Mouse (Mus musculus) lung, adult 18-20 months (tissue): ENCODE results near the gene Ptprk.

Experiments
- DNase-seq, 2 experiments: peaks; one replicate each; pipeline ENCODE4 v3.0.0; 2022; ENCODE audit warnings: mixed read lengths in 2 of 2

The Ptprk gene

GRCm38 (mm10) chr10:28449853-28450252 lies 375.2 kb downstream of the Ptprk start:
- peak in 1 of 2 experiments; percentile 18 for DNase-seq

GRCm38 (mm10) chr10:28450642-28451041 lies 376.0 kb downstream of the Ptprk start:
- no peak for DNase-seq

GRCm38 (mm10) chr10:28458027-28458426 lies 383.4 kb downstream of the Ptprk start:
- no peak for DNase-seq

- DNase-seq, result no peak
Measured at GRCm38 (mm10) chr10:28459963-28460362, 385.3 kb downstream of the Ptprk start.

- DNase-seq, result no peak
Measured at GRCm38 (mm10) chr10:28463706-28464105, 389.1 kb downstream of the Ptprk start.

GRCm38 (mm10) chr10:28464766-28465548 lies 390.3 kb downstream of the Ptprk start:
- no peak for DNase-seq

GRCm38 (mm10) chr10:28485574-28485973 lies 411.0 kb downstream of the Ptprk start:
- peak; percentile 22 to 24 for DNase-seq

- no peak for DNase-seq
Measured at GRCm38 (mm10) chr10:28491006-28491405, 416.4 kb downstream of the Ptprk start.

GRCm38 (mm10) chr10:28492206-28492605 lies 417.6 kb downstream of the Ptprk start:
- DNase-seq, result no peak

GRCm38 (mm10) chr10:28492870-28493269 lies 418.2 kb downstream of the Ptprk start:
- peak; percentile 24 to 42 for DNase-seq

- DNase-seq, result peak; percentile 66 to 77
Measured at GRCm38 (mm10) chr10:28493271-28493861, 418.7 kb downstream of the Ptprk start.

- no peak for DNase-seq
Measured at GRCm38 (mm10) chr10:28497791-28498190, 423.2 kb downstream of the Ptprk start.

GRCm38 (mm10) chr10:28498504-28498903 lies 423.9 kb downstream of the Ptprk start:
- no peak for DNase-seq

- DNase-seq, result peak in 1 of 2 experiments; percentile 10
Measured at GRCm38 (mm10) chr10:28513601-28514000, 439.0 kb downstream of the Ptprk start.

- DNase-seq, result no peak
Measured at GRCm38 (mm10) chr10:28516147-28516546, 441.5 kb downstream of the Ptprk start.

- DNase-seq, result peak in 1 of 2 experiments; percentile 5
Measured at GRCm38 (mm10) chr10:28518297-28518696, 443.7 kb downstream of the Ptprk start.

- no peak for DNase-seq
Measured at GRCm38 (mm10) chr10:28519861-28520260, 445.2 kb downstream of the Ptprk start.

GRCm38 (mm10) chr10:28523992-28524735 lies 449.5 kb downstream of the Ptprk start:
- no peak for DNase-seq

GRCm38 (mm10) chr10:28540595-28540994 lies 466.0 kb downstream of the Ptprk start:
- no peak for DNase-seq

- DNase-seq, result no peak
Measured at GRCm38 (mm10) chr10:28542754-28543153, 468.1 kb downstream of the Ptprk start.

GRCm38 (mm10) chr10:28550549-28550948 lies 475.9 kb downstream of the Ptprk start:
- DNase-seq, result no peak

- no peak for DNase-seq
Measured at GRCm38 (mm10) chr10:28552068-28552467, 477.4 kb downstream of the Ptprk start.

- DNase-seq, result no peak
Measured at GRCm38 (mm10) chr10:28564110-28564674, 489.6 kb downstream of the Ptprk start.
